Mouse (Mus musculus) bone marrow macrophage, adult 2 months (primary cell): ENCODE data around the gene Hoxb3.

ENCODE experiments used
- CTCF ChIP-seq: IDR thresholded peaks from 2 replicates; pipeline ENCODE4 v1.5.1; 2012; ENCODE audit warnings: low read depth, mild to moderate bottlenecking, low read length, moderate library complexity
- POLR2A ChIP-seq: IDR thresholded peaks from 2 replicates; pipeline ENCODE4 v1.6.1; 2012; ENCODE audit warnings: mild to moderate bottlenecking, low read depth, low read length, borderline replicate concordance

DNA sequence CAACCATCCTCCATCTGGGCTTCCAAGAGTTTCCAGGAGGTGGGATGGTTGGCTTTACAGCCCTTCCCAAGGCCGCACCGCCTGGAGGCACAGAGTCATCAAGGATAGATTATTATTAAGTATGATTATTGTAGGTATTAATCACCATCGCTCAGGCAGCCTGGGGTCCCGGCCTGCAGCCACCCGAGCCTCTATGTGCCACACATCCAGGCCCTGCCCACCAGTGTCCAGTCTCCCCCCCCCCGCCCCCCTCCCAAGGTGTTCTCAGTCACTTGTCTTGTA is 21.7 kb downstream of the Hoxb3 start:
- TF ChIP-seq CTCF: no peak
- no peak for TF ChIP-seq POLR2A
